24 mouse cellular contexts compared by ENCODE assay signal in genomic region chr9:104474831-104475230, GRCm38 (mm10).
A peak's percentile ranks its signal among the peaks of the same experiment; 100 is the strongest.
DNase-seq lines count a peak whose midpoint lies in the region; ATAC-seq and TF ChIP-seq lines count a peak whose summit lies in the region.
"Had no signal": no experiment of that assay in that cellular context is flagged by ENCODE, and none has a peak within 500 bp of the region (broad histone marks: within the 10 kb centered on the region; RNA-seq: fewer than 3 reads in every experiment).

No protein-coding gene starts in this region.

- no peaks in the 10 kb centered on the region for H3K27me3 ChIP-seq in kidney, adult 2 months (replicated peaks; ENCODE audit: control insufficient read depth, insufficient read depth, low read length)
- H3K27me3 ChIP-seq in kidney, embryonic 14.5 days (ENCODE audit: control insufficient read depth, insufficient read depth, low read length): no peaks in the 10 kb centered on the region
- H3K27me3 ChIP-seq: embryonic facial prominence, embryonic 12.5 days; embryonic facial prominence, embryonic 15.5 days; hindbrain, embryonic 13.5 days had no signal

- peak; percentile 70 for DNase-seq in heart, adult 11 months
- DNase-seq in heart, postnatal 14 days: no peak
- peak; percentile 79 for DNase-seq in kidney, adult 2 months
- DNase-seq in R1 (ENCODE audit: low read depth, low spot score): peak; percentile 8
- DNase-seq in kidney, postnatal 36 days: peak; percentile 13 to 56
- DNase-seq in left cerebral cortex, adult 18-20 months (ENCODE audit: low spot score in 2 of 2): no peak
- DNase-seq: adrenal gland, adult 2 months; adrenal gland, postnatal 14 days; cerebellum, adult 11 months; cerebellum, adult 2 months; cerebellum, adult 9-11 months; cerebellum, postnatal 25 days; forebrain, postnatal 0 days; gastrocnemius, postnatal 25 days; heart, adult 2 months; heart, postnatal 36 days had no signal

- peak overlapping the region; percentile 75 for H3K27ac ChIP-seq in kidney, adult 2 months (ENCODE audit: insufficient read depth, low read depth, low read length)
- no peak overlapping the region for H3K27ac ChIP-seq in kidney, embryonic 14.5 days (ENCODE audit: low read depth, low read length)
- H3K27ac ChIP-seq: embryonic facial prominence, embryonic 12.5 days; embryonic facial prominence, embryonic 15.5 days; heart, adult 2 months; hindbrain, embryonic 10.5 days; hindbrain, embryonic 13.5 days had no signal

- TF ChIP-seq POLR2A in kidney, adult 2 months (IDR thresholded peaks at IDR 0.05; ENCODE audit: low read depth, low read length): no peak

- intact Hi-C loops in heart, postnatal 14 days (cut with DNase I): no loop called here

- H3K9ac ChIP-seq in kidney, embryonic 14.5 days (ENCODE audit: low read depth, low read length): no peak overlapping the region
- H3K9ac ChIP-seq: embryonic facial prominence, embryonic 12.5 days; embryonic facial prominence, embryonic 15.5 days; forebrain, postnatal 0 days; hindbrain, embryonic 13.5 days had no signal

- H3K4me3 ChIP-seq in kidney, adult 2 months (ENCODE audit: insufficient read depth, low read depth, low read length): no peak overlapping the region
- H3K4me3 ChIP-seq in kidney, embryonic 14.5 days (ENCODE audit: low read length): no peak overlapping the region
- H3K4me3 ChIP-seq: embryonic facial prominence, embryonic 12.5 days; embryonic facial prominence, embryonic 15.5 days; heart, adult 2 months; hindbrain, embryonic 10.5 days; hindbrain, embryonic 13.5 days had no signal

- H3K9me3 ChIP-seq in kidney, embryonic 14.5 days (ENCODE audit: control insufficient read depth, low read length): no peaks in the 10 kb centered on the region
- H3K9me3 ChIP-seq: embryonic facial prominence, embryonic 12.5 days; embryonic facial prominence, embryonic 15.5 days; hindbrain, embryonic 10.5 days; hindbrain, embryonic 13.5 days had no signal

- no peak overlapping the region for H3K4me2 ChIP-seq in kidney, embryonic 14.5 days (replicated peaks; ENCODE audit: low read depth, low read length)
- H3K4me2 ChIP-seq: embryonic facial prominence, embryonic 12.5 days; embryonic facial prominence, embryonic 15.5 days; heart, embryonic 11.5 days; hindbrain, embryonic 13.5 days had no signal

- 38% methylated on average over 4 of the region's 4 CpGs for WGBS in kidney, adult 2 months
- 75% methylated on average over 4 of the region's 4 CpGs for WGBS in kidney, embryonic 14.5 days

- TF ChIP-seq CTCF in kidney, adult 2 months (conservative IDR thresholded peaks at IDR 0.05; ENCODE audit: insufficient read depth, insufficient read length, low read depth, low read length): no peak

- peaks cover 6% of the 10 kb centered on the region for H3K4me1 ChIP-seq in kidney, adult 2 months (ENCODE audit: control insufficient read depth, insufficient read depth, low read length)
- no peaks in the 10 kb centered on the region for H3K4me1 ChIP-seq in kidney, embryonic 14.5 days (ENCODE audit: control insufficient read depth, insufficient read depth, low read length)
- H3K4me1 ChIP-seq: embryonic facial prominence, embryonic 12.5 days; embryonic facial prominence, embryonic 15.5 days; hindbrain, embryonic 10.5 days; hindbrain, embryonic 13.5 days had no signal

- no peak for ATAC-seq in kidney, embryonic 14.5 days (ENCODE audit: low FRiP score, low TSS enrichment)
- ATAC-seq: forebrain, embryonic 14.5 days; forebrain, postnatal 0 days; hindbrain, embryonic 16.5 days had no signal

- no peaks in the 10 kb centered on the region for H3K36me3 ChIP-seq in kidney, adult 2 months (ENCODE audit: control insufficient read depth, insufficient read depth, low read length)
- no peaks in the 10 kb centered on the region for H3K36me3 ChIP-seq in kidney, embryonic 14.5 days (ENCODE audit: control insufficient read depth, insufficient read depth, low read length)
- H3K36me3 ChIP-seq: embryonic facial prominence, embryonic 12.5 days; embryonic facial prominence, embryonic 15.5 days; hindbrain, embryonic 10.5 days; hindbrain, embryonic 13.5 days had no signal

Comparison
In these comparisons a context has a peak if more than half of its experiments do, and no peak if none do; other contexts are left out.
1. DNase-seq: peak in heart, adult 11 months (single experiment), kidney, adult 2 months (single experiment), R1 (single experiment) and kidney, postnatal 36 days (2 of 2); none in heart, postnatal 14 days (0 of 2) and left cerebral cortex, adult 18-20 months (0 of 2).